Mouse (Mus musculus): ENCODE measurements around the gene Plod1. TPM values are rescaled to one million over a fixed set of nuclear protein-coding genes. Genes with fewer than 3 reads are reported as not detected.

Gene Plod1
- total and polyA plus RNA-seq, 3 experiments = 7.2 to 20.8 TPM; not detected in 1

DNA sequence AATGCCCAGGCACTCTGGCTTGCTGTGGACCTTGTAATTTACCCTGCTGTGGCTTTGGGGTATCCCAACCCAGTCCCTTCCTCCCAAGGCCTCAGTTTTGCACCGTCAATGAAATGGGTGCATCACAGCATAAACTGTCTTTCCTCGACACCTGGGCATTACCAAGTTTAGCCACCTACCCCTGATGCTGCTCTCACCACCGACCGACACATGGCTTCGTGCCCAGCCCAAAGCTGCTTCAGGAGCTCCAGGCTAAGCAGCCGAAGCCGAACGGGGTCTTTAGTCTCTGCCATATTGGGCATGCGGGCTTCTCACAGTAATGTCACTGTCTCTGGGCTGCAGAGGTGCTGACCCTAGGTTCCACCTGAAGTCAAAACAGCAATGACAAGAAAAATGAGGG, 70.5 kb downstream of the Plod1 start:
- Histone ChIP-seq H3K9ac (ENCODE audit: control insufficient read depth, low read depth, low read length, poor library complexity, severe bottlenecking) (no peak overlapping the region), H3K79me2 (ENCODE audit: control insufficient read depth, insufficient read depth, low read length, poor library complexity) (peaks cover 18% of the 10 kb centered on the region), H3K9me3 (replicated peaks; ENCODE audit: insufficient read depth, low read length) (no peaks in the 10 kb centered on the region), H3K4me3 (ENCODE audit: control insufficient read depth in 1 of 2, insufficient read depth in 1 of 2, low read depth in 2 of 2, low read length in 2 of 2) (no peak overlapping the region), H3K4me1 (ENCODE audit: control insufficient read depth in 1 of 2, insufficient read depth in 2 of 2, low read length in 2 of 2) (peaks cover 5 to 14% of the 10 kb centered on the region in 2 experiments; a peak in 3 of 4 replicates), H3K36me3 (ENCODE audit: control insufficient read depth in 1 of 2, insufficient read depth in 2 of 2, low read length in 2 of 2) (no peaks in the 10 kb centered on the region; a peak in 1 of 4 replicates), H3K27ac (ENCODE audit: control insufficient read depth, low read depth, low read length) (no peak overlapping the region), H3K27me3 (ENCODE audit: control insufficient read depth in 1 of 2, insufficient read depth in 2 of 2, low read length in 2 of 2) (no peaks in the 10 kb centered on the region)
- DNase-seq (ENCODE audit: low read depth, low spot score) = no peak
- no peak for TF ChIP-seq USF2 (IDR thresholded peaks at IDR 0.05; ENCODE audit: borderline replicate concordance in 1 of 2, insufficient read depth in 1 of 2, low read depth in 1 of 2, low read length in 2 of 2)
- no peak for TF ChIP-seq BHLHE40 (IDR thresholded peaks at IDR 0.05; ENCODE audit: borderline replicate concordance, low read depth, low read length)
- no peak for TF ChIP-seq KAT2A (conservative IDR thresholded peaks at IDR 0.05; ENCODE audit: low read depth, low read length)
- TF ChIP-seq POLR2AphosphoS5 (IDR thresholded peaks at IDR 0.05; ENCODE audit: borderline replicate concordance, low read depth, low read length) = no peak
- no peak for TF ChIP-seq CHD1 (IDR thresholded peaks at IDR 0.05; ENCODE audit: low read depth, low read length)
- no peak for TF ChIP-seq ZMIZ1 (IDR thresholded peaks at IDR 0.05; ENCODE audit: low read depth, low read length)
- TF ChIP-seq RCOR1 (IDR thresholded peaks at IDR 0.05; ENCODE audit: low read depth, low read length) = no peak
- no peak for TF ChIP-seq TAL1 (IDR thresholded peaks at IDR 0.05; ENCODE audit: low read length)
- no peak for TF ChIP-seq GATA1 (IDR thresholded peaks at IDR 0.05; ENCODE audit: low read depth, low read length)

DNA sequence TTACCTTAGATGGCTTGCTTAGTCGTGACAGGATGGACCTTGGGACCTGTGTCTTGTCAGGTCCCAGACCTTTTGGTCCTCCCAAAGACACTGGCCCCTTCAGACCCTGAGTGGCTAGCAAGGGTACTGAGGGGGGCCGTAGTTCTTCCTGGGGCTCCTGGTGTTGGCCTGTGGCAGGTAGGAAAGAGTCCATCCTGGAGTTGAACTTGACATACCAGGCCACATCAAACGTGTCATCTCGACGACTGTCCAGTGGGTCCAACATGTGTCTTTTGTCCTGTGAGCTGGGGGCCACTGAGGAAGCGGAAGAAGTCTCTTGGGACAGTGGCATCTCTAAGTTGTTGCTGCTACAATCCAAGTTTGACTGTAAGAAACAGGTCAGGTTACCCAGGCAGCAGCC, 70.9 kb downstream of the Plod1 start:
- Histone ChIP-seq H3K36me3 (ENCODE audit: control insufficient read depth in 1 of 2, insufficient read depth in 2 of 2, low read length in 2 of 2) (no peaks in the 10 kb centered on the region; a peak in 1 of 4 replicates), H3K9me3 (replicated peaks; ENCODE audit: insufficient read depth, low read length) (no peaks in the 10 kb centered on the region), H3K27ac (ENCODE audit: control insufficient read depth, low read depth, low read length) (no peak overlapping the region), H3K4me3 (ENCODE audit: control insufficient read depth in 1 of 2, insufficient read depth in 1 of 2, low read depth in 2 of 2, low read length in 2 of 2) (no peak overlapping the region), H3K79me2 (ENCODE audit: control insufficient read depth, insufficient read depth, low read length, poor library complexity) (peaks cover 18% of the 10 kb centered on the region), H3K27me3 (ENCODE audit: control insufficient read depth in 1 of 2, insufficient read depth in 2 of 2, low read length in 2 of 2) (no peaks in the 10 kb centered on the region), H3K4me1 (ENCODE audit: control insufficient read depth in 1 of 2, insufficient read depth in 2 of 2, low read length in 2 of 2) (peaks cover 5 to 14% of the 10 kb centered on the region in 2 experiments; a peak in 3 of 4 replicates), H3K9ac (ENCODE audit: control insufficient read depth, low read depth, low read length, poor library complexity, severe bottlenecking) (no peak overlapping the region)
- TF ChIP-seq MAX (IDR thresholded peaks at IDR 0.05; ENCODE audit: low read length) (no peak), TAL1 (IDR thresholded peaks at IDR 0.05; ENCODE audit: low read length) (no peak), MAFK (IDR thresholded peaks at IDR 0.05; ENCODE audit: borderline replicate concordance, low read depth, low read length) (no peak), CHD2 (IDR thresholded peaks at IDR 0.05; ENCODE audit: low read length) (no peak), RAD21 (IDR thresholded peaks at IDR 0.05; ENCODE audit: low read depth, low read length) (no peak), POLR2A (IDR thresholded peaks at IDR 0.05; ENCODE audit: control insufficient read depth in 1 of 2, insufficient read depth in 1 of 2, low read depth in 1 of 2, low read length in 2 of 2, poor library complexity in 1 of 2) (no peak), MYB (IDR thresholded peaks at IDR 0.05; ENCODE audit: low read depth, low read length) (no peak), USF2 (IDR thresholded peaks at IDR 0.05; ENCODE audit: borderline replicate concordance in 1 of 2, insufficient read depth in 1 of 2, low read depth in 1 of 2, low read length in 2 of 2) (no peak), NRF1 (IDR thresholded peaks at IDR 0.05; ENCODE audit: insufficient read depth, low read depth, low read length, poor library complexity, severe bottlenecking) (no peak), CHD1 (IDR thresholded peaks at IDR 0.05; ENCODE audit: low read depth, low read length) (no peak), CTCF (IDR thresholded peaks at IDR 0.05 in 2 of 3, conservative IDR thresholded peaks at IDR 0.05 in 1 of 3; ENCODE audit: control insufficient read depth in 1 of 3, insufficient read depth in 1 of 3, low read depth in 2 of 3, low read length in 3 of 3, poor library complexity in 1 of 3, severe bottlenecking in 1 of 3) (no peak), MYC (IDR thresholded peaks at IDR 0.05; ENCODE audit: low read depth, low read length) (no peak), EP300 (IDR thresholded peaks at IDR 0.05; ENCODE audit: low read depth in 1 of 2, low read length in 2 of 2) (no peak), NELFE (IDR thresholded peaks at IDR 0.05; ENCODE audit: low read depth, low read length) (no peak), TBP (IDR thresholded peaks at IDR 0.05; ENCODE audit: low read depth, low read length) (no peak), ETS1 (IDR thresholded peaks at IDR 0.05; ENCODE audit: low read depth, low read length) (no peak), MEF2A (IDR thresholded peaks at IDR 0.05; ENCODE audit: extremely low read depth, insufficient replicate concordance, low read depth, low read length, poor library complexity, severe bottlenecking) (no peak), RCOR1 (IDR thresholded peaks at IDR 0.05; ENCODE audit: low read depth, low read length) (no peak)
- DNase-seq (ENCODE audit: low read depth, low spot score) = no peak

Measured in MEL (cell line).